Mouse (Mus musculus) spleen, adult 2 months (tissue): ENCODE data around the gene 1700029P11Rik.

Source experiments
- CTCF ChIP-seq: fragments of 200-500 bp; IDR thresholded peaks from 2 replicates; pipeline ENCODE4 v1.5.1; 2011; ENCODE audit warnings: mild to moderate bottlenecking, inconsistent platforms; ENCODE audit not compliant: insufficient read depth, insufficient read length, insufficient replicate concordance; ENCODE audit errors: extremely low read depth
- POLR2A ChIP-seq: fragments of 200-500 bp; IDR thresholded peaks from 2 replicates; pipeline ENCODE4 v1.6.1; 2011; ENCODE audit warnings: low read depth, low read length, inconsistent platforms

- TF ChIP-seq CTCF (no peak), POLR2A (no peak)
Observed at GRCm38 (mm10) chr15:81943176-81943749, 37.1 kb upstream of the 1700029P11Rik start.
